Mouse (Mus musculus) embryonic facial prominence, embryonic 15.5 days (tissue): Measurements from ENCODE around the gene Itgb5. TPM values are rescaled to one million over a fixed set of nuclear protein-coding genes. Genes with fewer than 3 reads are reported as not detected.

Experiments
- ATAC-seq: fragments of 200-750 bp; cut with Nextera tagmentation; 2 replicates; pipeline ENCODE4 v1.8.0; 2017; ENCODE audit warnings: low read depth, moderate TSS enrichment; ENCODE audit not compliant: insufficient number of reproducible peaks, low FRiP score, low TSS enrichment
- H3K27ac ChIP-seq: fragments of 300-500 bp; sonication (generic); replicated peaks from 2 replicates; pipeline ENCODE4 v1.5.1; 2015; ENCODE audit warnings: mild to moderate bottlenecking, inconsistent platforms
- H3K27me3 ChIP-seq: fragments of 300-500 bp; sonication (generic); 2 replicates; pipeline ENCODE4 v1.6.1; 2015; ENCODE audit warnings: inconsistent platforms
- H3K36me3 ChIP-seq: fragments of 300-500 bp; sonication (generic); 2 replicates; pipeline ENCODE4 v1.6.1; 2015; ENCODE audit warnings: mild to moderate bottlenecking, inconsistent platforms
- H3K4me1 ChIP-seq: fragments of 300-500 bp; sonication (generic); 2 replicates; pipeline ENCODE4 v1.6.1; 2015; ENCODE audit warnings: inconsistent platforms
- H3K4me2 ChIP-seq: fragments of 300-500 bp; sonication (generic); replicated peaks from 2 replicates; pipeline ENCODE4 v1.6.1; 2015; ENCODE audit warnings: mild to moderate bottlenecking, inconsistent platforms
- H3K4me3 ChIP-seq: fragments of 300-500 bp; sonication (generic); replicated peaks from 2 replicates; pipeline ENCODE4 v1.5.1; 2015; ENCODE audit warnings: mild to moderate bottlenecking, inconsistent platforms
- H3K9ac ChIP-seq: fragments of 300-500 bp; sonication (generic); 2 replicates; pipeline ENCODE4 v1.6.1; 2015; ENCODE audit warnings: inconsistent platforms
- H3K9me3 ChIP-seq: fragments of 300-500 bp; sonication (generic); replicated peaks from 2 replicates; pipeline ENCODE4 v1.6.1; 2016; ENCODE audit warnings: inconsistent platforms
- WGBS: fragments of 180-500 bp; shearing (Covaris S2); methylation state at CpG from one replicate; pipeline ENCODE4 v1.1.7; 2015; 5-methylcytosine and 5-hydroxymethylcytosine counted together
- polyA plus RNA-seq: library from polyadenylated mRNA; unstranded; fragments of >200 nt; fragmentation: Nextera tagmentation; extraction: Ambion mirVana; gene quantifications from 2 replicates; pipeline ENCODE4 v1.2.1, GENCODE M21; 2015

Gene Itgb5
- polyA plus RNA-seq: 118 and 123 TPM in 2 replicates

DNA sequence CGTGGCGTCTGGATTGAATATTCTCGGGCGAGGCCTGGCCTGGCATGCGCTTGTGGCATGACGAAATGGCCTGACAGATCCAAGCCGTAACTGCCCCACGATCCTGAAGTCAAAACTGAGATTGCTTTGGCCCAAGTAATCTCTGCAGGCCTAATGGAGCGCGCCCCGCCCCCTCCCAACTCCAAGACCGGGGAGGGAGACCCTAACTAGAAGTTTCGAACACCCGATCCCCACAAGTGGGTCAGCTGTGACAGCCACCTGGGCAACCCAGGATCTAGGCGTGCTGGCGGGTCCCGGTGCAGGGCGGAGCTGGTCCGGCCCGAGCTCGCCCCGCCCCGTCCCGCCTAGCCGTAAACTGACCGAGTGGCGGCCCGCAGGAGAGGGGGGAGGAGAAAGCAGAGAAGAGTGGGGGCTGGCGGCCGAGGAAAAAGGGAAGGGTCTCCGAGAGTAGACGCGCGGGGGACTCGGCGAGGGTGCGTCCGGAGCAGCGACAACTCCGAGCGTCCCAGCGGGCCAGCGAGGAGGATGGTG lies at the start of gene Itgb5:
Itgb5 (plus strand) TSS at position 365 of the 531 bp plus-strand sequence.
- Histone ChIP-seq H3K27ac (peak within 1 kb of the TSS; percentile 93), H3K9me3 (no peaks in the 10 kb centered on the region), H3K9ac (peak within 1 kb of the TSS; percentile 80), H3K4me2 (peak within 1 kb of the TSS; percentile 78), H3K4me1 (peaks cover 31% of the 10 kb centered on the region), H3K4me3 (peak within 1 kb of the TSS; percentile 80), H3K27me3 (no peaks in the 10 kb centered on the region), H3K36me3 (no peaks in the 10 kb centered on the region)
- ATAC-seq: peak; percentile 83
- WGBS: under 1% methylated on average over 43 of the region's 43 CpGs

DNA sequence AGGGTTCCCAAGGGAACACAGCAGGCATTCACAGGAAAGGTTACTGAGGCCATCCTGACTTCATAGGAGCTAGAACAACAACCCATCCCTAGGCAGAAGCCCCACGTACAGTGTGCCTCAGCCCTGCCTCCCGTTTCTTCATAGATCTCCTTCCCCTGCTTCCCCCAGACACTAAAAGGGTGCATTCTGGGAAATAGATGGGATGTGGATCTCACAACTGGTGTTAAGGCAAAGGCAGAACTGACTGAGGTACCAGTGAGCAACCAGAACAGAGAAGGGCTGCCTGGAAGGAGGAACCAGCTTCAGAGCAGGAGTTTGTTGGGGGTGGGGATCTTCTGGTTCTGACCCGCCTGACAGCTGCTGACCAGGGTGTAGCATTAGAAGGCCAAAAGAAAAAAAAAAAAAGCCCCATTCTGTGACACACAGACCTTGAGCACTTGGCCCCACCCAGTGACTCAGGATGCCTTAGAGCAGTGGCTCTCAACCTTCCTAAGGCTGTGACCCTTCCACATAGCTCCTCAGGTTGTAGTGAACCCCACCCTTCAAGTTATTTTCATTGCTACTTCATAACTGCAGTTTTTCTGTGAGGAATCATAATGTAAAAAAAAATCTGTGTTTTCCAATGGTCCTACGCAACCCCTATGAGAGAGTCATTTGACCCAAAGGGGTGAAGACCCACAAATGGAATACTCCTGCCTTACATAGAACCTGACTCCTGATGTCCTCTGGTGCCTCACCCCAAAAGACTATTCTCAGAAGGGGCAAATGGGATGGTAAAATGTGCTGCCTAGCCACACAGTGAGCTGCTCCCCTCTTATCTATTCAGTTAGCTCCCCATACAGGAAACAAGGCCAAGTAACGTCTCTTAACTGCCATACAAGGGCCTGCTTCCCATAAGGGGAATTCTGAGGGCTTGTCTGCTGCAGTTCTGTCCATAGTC lies 47.4 kb upstream of the Itgb5 start:
- no peaks in the 10 kb centered on the region for H3K36me3 ChIP-seq
- H3K4me3 ChIP-seq: no peak overlapping the region
- no peak for ATAC-seq
- no peak overlapping the region for H3K27ac ChIP-seq
- H3K4me1 ChIP-seq: no peaks in the 10 kb centered on the region
- no peaks in the 10 kb centered on the region for H3K9me3 ChIP-seq
- no peaks in the 10 kb centered on the region for H3K27me3 ChIP-seq
- 66% methylated on average over 5 of the region's 5 CpGs for WGBS
- H3K9ac ChIP-seq: no peak overlapping the region
- H3K4me2 ChIP-seq: no peak overlapping the region

DNA sequence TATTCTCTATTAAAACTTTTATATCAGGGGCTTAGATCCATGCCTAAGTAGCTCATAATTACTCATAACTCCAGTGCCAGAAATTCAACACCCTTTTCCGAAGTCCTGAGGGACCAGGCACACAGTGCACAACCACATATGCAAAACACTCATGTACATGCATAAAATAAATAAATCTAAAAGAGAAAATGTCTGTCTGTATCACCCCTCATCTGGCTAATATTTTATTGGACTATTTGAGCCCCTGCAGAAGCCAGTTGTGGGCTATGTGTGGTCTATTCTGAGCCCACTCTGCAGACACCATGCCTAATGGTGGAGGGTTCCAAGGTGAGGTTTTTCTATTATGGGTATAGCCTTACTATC lies 46.8 kb upstream of the Itgb5 start:
- 74% methylated on average over 1 of the region's 1 CpGs for WGBS

DNA sequence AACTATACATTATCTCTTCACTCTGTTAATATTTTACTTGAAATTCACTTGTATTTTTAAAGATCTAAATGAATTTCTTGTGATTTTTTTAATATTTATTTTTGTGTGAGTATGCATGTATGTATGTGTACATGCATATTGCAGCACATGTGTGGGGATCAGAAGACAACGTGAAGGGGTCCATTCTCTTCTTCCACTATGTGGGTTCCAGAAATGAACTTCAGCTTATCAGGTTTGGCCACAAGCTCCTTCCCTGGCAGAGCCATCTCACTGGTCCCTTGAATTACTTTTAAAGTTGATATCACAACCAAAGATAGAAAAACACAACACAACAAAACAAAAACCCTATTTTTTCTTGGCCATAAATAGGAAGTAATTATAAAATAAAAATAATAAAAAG lies 44.9 kb upstream of the Itgb5 start:
- H3K4me3 ChIP-seq: no peak overlapping the region
- H3K4me2 ChIP-seq: no peak overlapping the region
- no peak overlapping the region for H3K27ac ChIP-seq
- H3K9me3 ChIP-seq: no peaks in the 10 kb centered on the region
- no peaks in the 10 kb centered on the region for H3K4me1 ChIP-seq
- no peak overlapping the region for H3K9ac ChIP-seq
- no peaks in the 10 kb centered on the region for H3K27me3 ChIP-seq
- ATAC-seq: no peak
- H3K36me3 ChIP-seq: no peaks in the 10 kb centered on the region
- 77% methylated on average over 1 of the region's 1 CpGs for WGBS

More for the DNA sequence above, 46.8 kb upstream of the Itgb5 start:
- no peaks in the 10 kb centered on the region for H3K27me3 ChIP-seq
- H3K36me3 ChIP-seq: no peaks in the 10 kb centered on the region
- H3K4me2 ChIP-seq: no peak overlapping the region
- no peak overlapping the region for H3K27ac ChIP-seq
- no peaks in the 10 kb centered on the region for H3K9me3 ChIP-seq
- H3K4me1 ChIP-seq: no peaks in the 10 kb centered on the region
- H3K4me3 ChIP-seq: no peak overlapping the region
- no peak for ATAC-seq
- no peak overlapping the region for H3K9ac ChIP-seq

DNA sequence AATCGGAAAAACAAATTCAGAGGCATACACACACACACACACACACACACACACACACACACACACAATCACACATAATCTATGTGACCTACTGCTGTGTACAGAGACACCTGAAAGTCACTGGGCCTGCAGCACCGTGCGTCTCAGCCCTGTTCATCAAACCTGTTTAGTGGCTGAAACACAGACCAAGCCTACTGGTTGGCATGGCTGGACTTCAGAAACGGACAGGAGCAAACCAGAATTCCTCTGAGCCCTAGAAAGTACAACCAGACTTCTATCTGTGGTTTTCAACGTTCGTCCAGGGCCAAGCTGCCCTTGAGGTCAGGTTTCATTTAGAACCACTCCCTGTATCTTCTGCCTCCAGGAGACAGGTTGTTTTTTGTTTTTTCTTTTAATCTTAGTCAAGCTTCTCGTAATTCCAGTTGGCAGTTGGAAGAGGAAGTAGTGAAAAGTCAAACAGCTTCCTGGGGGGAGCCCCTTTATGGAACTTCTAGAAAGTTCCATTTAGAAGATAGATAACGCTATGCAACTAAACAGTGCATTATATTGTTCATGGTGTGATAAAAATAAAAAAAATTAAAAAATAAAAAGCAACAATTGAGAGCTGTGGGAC lies 44.3 kb upstream of the Itgb5 start:
- Histone ChIP-seq H3K9ac (no peak overlapping the region), H3K4me1 (no peaks in the 10 kb centered on the region), H3K27me3 (no peaks in the 10 kb centered on the region), H3K27ac (no peak overlapping the region), H3K4me3 (no peak overlapping the region), H3K9me3 (no peaks in the 10 kb centered on the region), H3K36me3 (no peaks in the 10 kb centered on the region), H3K4me2 (no peak overlapping the region)
- 55% methylated on average over 8 of the region's 8 CpGs for WGBS
- no peak for ATAC-seq

DNA sequence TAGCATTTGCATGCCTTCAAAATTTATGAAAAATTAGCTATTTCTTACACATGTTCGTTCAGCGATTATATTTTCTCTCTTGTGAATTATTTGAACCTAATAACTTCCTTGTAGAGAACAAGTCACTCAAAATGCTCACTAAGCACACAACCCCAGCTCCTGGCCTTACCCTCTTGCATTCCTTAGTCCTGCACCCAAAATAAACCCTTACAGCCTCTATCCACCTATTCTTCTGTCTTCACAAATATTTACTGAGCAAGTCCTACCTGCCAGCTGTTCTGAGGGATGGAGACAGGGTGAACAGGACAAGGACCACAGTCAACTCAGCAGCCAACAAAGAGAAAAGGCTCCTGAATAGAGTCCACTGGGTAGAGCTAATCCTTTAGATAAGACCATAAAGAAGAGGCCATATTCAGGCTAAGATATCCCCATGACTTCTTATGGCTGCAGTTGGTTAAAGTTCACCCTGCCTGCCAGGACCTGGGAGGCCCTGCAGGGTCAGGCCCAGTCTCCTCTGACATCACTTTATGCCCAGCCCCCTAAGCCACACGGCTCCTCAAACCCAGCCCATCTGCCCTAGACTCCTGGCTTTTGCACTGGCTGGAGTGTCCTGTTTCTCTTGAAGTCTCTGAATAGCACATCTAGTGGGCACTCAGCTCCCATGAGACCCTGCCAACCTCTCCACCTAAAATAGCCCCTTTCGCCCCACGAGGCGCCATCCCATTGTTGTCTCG lies 42.6 kb upstream of the Itgb5 start:
- no peak for ATAC-seq
- WGBS: 76% methylated on average over 7 of the region's 7 CpGs
- Histone ChIP-seq H3K9me3 (no peaks in the 10 kb centered on the region), H3K36me3 (no peaks in the 10 kb centered on the region), H3K4me3 (no peak overlapping the region), H3K4me2 (no peak overlapping the region), H3K9ac (no peak overlapping the region), H3K27me3 (no peaks in the 10 kb centered on the region), H3K4me1 (no peaks in the 10 kb centered on the region), H3K27ac (no peak overlapping the region)

DNA sequence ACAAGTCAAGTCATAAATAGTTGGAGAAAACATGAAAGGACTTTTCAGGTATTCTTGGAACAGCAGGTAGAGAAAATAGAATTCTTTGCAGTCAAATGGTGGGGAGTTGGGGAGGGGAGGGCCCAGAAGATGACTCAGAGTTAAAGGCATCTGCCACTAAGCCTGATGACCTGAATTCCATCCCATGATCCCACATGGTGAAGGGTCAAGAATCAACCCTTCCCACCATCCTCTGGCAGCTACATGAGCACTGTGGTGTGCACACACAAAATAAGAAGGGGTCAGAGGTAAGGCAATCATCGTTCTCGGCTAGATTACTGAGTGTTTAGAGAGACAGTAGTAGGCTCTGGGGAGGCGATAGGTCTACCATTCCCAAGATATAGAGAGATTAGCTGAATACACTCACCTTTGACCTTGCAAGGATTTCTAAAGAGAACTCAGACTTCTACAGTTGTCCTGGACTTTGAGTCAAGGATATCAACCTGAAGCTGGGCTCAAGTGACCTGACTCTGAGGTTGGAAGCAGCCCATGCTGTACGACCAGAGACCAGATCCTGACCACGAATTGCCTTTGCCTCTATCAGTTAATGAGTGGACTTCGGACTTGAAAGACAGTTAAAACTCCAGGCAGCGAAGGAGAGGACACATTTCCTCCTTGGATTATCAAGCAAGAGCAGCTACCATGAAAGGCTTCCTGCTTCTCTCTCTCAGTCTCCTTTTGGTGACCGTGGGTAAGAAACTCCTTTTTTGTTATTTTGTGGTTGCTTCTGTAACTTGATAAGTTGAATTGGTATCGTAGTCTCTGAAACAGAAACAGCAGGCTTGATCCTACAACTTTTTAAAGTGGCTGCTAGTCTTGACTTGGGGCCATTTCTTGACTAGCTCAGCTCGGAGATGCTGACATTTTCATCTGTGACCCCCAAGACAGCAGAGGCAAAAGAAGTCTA lies 35.3 kb upstream of the Itgb5 start, which contains the start of gene Muc13:
Muc13 (plus strand) TSS at position 192 of the 946 bp plus-strand sequence.
- Histone ChIP-seq H3K4me3 (no peak within 1 kb of the TSS), H3K4me2 (no peak within 1 kb of the TSS), H3K4me1 (no peaks in the 10 kb centered on the region), H3K27ac (no peak within 1 kb of the TSS), H3K36me3 (no peaks in the 10 kb centered on the region), H3K27me3 (no peaks in the 10 kb centered on the region), H3K9me3 (no peaks in the 10 kb centered on the region), H3K9ac (no peak within 1 kb of the TSS)
- 75% methylated on average over 10 of the region's 10 CpGs for WGBS
- ATAC-seq: no peak

DNA sequence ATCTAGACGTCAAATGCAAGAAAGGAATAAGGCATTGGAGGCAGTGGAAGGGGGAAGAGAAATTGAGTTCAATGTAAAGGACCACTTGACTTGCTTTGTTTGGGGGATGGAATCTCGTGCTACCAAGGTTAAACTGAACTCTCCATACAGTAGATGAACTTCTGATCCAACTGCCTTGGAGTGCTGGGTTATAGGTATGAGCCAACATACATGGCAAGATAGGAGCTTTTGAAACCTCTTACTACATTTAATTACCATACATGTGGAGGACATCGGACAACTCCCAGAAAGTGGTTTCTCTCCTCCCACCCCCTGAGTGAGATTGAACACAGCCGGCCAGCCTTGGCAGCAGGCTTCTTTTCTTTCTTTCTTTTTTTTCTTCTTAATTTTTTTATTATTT lies 34.4 kb upstream of the Itgb5 start:
- Histone ChIP-seq H3K4me1 (no peaks in the 10 kb centered on the region), H3K27ac (no peak overlapping the region), H3K9me3 (no peaks in the 10 kb centered on the region), H3K4me3 (no peak overlapping the region), H3K9ac (no peak overlapping the region), H3K27me3 (no peaks in the 10 kb centered on the region), H3K4me2 (no peak overlapping the region), H3K36me3 (no peaks in the 10 kb centered on the region)
- WGBS: 60% methylated on average over 4 of the region's 4 CpGs
- ATAC-seq: no peak

DNA sequence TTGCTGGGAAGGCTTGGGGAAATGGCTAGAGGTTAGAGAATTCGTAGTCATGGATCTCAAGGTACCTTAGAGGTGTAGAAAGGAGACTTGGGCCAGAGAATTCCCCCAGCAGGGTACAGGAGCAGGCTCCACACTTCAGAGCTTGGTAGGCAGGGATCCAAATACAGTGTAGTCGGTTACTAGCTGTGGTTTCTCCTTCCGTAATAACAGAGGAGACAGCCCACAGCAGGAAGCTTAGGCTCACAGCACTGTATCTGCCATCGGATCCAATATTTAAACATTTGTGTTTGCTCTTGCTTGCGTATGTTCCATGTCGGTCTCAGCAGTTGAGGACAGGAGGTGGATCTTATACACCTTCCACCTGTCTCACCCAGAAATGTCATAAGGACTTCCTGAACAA lies 33.6 kb upstream of the Itgb5 start:
- Histone ChIP-seq H3K36me3 (no peaks in the 10 kb centered on the region), H3K27me3 (no peaks in the 10 kb centered on the region), H3K27ac (no peak overlapping the region), H3K4me1 (no peaks in the 10 kb centered on the region), H3K4me2 (no peak overlapping the region), H3K9me3 (no peaks in the 10 kb centered on the region), H3K9ac (no peak overlapping the region), H3K4me3 (no peak overlapping the region)
- 80% methylated on average over 6 of the region's 6 CpGs for WGBS
- no peak for ATAC-seq

DNA sequence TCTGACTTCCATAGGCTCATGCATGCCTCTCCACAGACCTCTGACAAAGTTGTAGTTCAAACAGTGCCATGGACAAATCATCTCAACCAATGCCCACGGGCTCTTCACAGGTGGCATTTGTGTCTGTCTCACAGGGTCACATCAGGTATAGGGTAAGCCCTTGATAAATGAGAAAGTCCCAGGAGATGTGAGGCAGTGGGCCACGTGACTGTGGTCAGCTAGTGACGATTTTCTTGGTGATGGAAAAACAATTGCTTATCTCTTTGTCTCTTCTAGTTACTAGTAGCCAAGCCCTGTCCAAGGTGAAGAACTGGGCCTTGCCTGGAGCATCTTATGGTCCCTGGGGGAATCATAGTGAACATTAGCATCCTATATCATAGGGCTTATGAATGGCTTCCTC lies 32.7 kb upstream of the Itgb5 start:
- no peaks in the 10 kb centered on the region for H3K27me3 ChIP-seq
- H3K9me3 ChIP-seq: no peaks in the 10 kb centered on the region
- WGBS: 83% methylated on average over 3 of the region's 3 CpGs
- no peaks in the 10 kb centered on the region for H3K4me1 ChIP-seq
- no peak overlapping the region for H3K4me2 ChIP-seq
- ATAC-seq: no peak
- no peak overlapping the region for H3K4me3 ChIP-seq
- H3K36me3 ChIP-seq: no peaks in the 10 kb centered on the region
- no peak overlapping the region for H3K27ac ChIP-seq
- H3K9ac ChIP-seq: no peak overlapping the region
